Mouse (Mus musculus): Measurements from ENCODE around the gene Rap1gap. TPM values are rescaled to one million over a fixed set of nuclear protein-coding genes. Genes with fewer than 3 reads are reported as not detected.
A peak's percentile ranks its signal among the peaks of the same experiment; 100 is the strongest.

Rap1gap gene
- polyA plus RNA-seq, 1 experiment from 2014 or later = 80.7 TPM

DNA sequence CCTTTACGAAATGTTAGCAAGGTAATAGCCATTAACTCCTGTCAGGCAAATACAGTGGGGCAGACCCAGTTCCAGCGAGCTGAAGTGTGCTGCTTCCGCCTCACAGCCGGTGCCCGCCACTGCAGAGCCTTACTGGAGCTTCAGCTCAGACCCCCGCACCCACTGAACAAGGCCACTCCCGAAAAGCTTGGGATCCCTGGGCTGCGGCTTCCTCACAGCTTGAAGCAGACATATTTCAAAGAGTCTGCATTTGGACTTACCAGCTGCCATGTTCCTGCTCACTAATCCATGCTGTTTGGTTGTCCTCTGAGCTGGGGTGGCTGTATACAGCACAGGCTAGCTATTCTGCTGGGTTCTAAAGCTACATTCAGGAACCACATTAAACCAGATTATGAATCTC lies 6.9 kb upstream of the Rap1gap start:
- Histone ChIP-seq H3K27ac (no peak overlapping the region), H3K9ac (no peak overlapping the region), H3K4me3 (replicated peaks; ENCODE audit: low read length) (no peak overlapping the region), H3K27me3 (ENCODE audit: control insufficient read depth, insufficient read depth, low read length) (no peaks in the 10 kb centered on the region), H3K9me3 (ENCODE audit: control insufficient read depth, low read length) (no peaks in the 10 kb centered on the region), H3K4me2 (replicated peaks) (no peak overlapping the region), H3K36me3 (replicated peaks; ENCODE audit: control insufficient read depth, insufficient read depth) (peaks cover 56% of the 10 kb centered on the region), H3K4me1 (replicated peaks; ENCODE audit: control insufficient read depth, insufficient read depth, low read length) (peaks cover 9% of the 10 kb centered on the region; the same call in 1 of the 2 replicates)
- WGBS = 87% methylated on average over 8 of the region's 8 CpGs
- ATAC-seq (ENCODE audit: low FRiP score) (no peak), DNase-seq (ENCODE audit: low spot score) (no peak)

GRCm38 (mm10) chr4:137659541-137659940 lies 5.0 kb upstream of the Rap1gap start:
- no peaks in the 10 kb centered on the region for H3K27me3 ChIP-seq (ENCODE audit: control insufficient read depth, insufficient read depth, low read length)
- H3K36me3 ChIP-seq (replicated peaks; ENCODE audit: control insufficient read depth, insufficient read depth) = peaks cover 38% of the 10 kb centered on the region
- no peak overlapping the region for H3K27ac ChIP-seq
- DNase-seq (ENCODE audit: low spot score) (no peak), ATAC-seq (ENCODE audit: low FRiP score) (no peak)
- H3K4me1 ChIP-seq (replicated peaks; ENCODE audit: control insufficient read depth, insufficient read depth, low read length) = peaks cover 13% of the 10 kb centered on the region
- H3K9me3 ChIP-seq (ENCODE audit: control insufficient read depth, low read length) = no peaks in the 10 kb centered on the region
- no peak overlapping the region for H3K4me2 ChIP-seq (replicated peaks)
- WGBS = 56% methylated on average over 4 of the region's 4 CpGs
- no peak overlapping the region for H3K9ac ChIP-seq
- no peak overlapping the region for H3K4me3 ChIP-seq (replicated peaks; ENCODE audit: low read length)

DNA sequence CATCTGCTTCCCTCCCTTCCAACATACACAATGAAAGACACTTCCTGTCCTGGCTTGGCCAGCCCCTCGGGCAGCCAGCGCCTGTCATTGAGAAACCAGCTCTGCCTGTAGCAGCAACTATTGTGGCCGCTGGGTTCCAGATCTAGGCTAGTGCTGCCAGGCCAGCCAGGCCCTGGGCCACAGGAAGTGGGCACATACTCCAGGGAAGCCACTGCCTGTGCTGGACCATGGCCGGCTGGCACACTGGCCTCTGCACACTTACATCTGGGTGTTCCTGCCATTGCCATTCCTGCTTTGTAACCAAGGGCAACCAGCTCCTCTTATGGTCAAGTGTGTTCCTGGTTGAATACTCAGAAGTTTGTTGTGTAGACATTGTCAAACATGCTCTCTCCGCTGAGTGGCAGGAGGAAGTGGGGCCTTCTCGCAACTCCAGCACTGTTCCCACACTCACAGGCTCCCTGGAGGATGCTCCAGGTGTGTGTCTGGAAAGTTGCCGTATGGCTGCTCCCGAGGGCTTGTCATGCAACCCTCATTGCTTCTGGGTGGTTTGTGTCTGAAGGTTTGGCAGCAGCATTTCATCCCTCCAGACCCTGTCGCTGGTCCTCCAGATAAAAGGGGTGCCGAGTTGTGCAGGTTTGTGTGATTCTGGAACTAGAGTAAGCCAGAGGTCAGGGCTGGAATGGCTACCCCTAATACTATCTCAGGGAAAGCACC lies 4.0 kb upstream of the Rap1gap start:
- 55% methylated on average over 10 of the region's 10 CpGs for WGBS
- no peak overlapping the region for H3K9ac ChIP-seq
- no peak for ATAC-seq (ENCODE audit: low FRiP score)
- H3K4me1 ChIP-seq (replicated peaks; ENCODE audit: control insufficient read depth, insufficient read depth, low read length) = peaks cover 23% of the 10 kb centered on the region
- no peaks in the 10 kb centered on the region for H3K27me3 ChIP-seq (ENCODE audit: control insufficient read depth, insufficient read depth, low read length)
- H3K4me2 ChIP-seq (replicated peaks) = no peak overlapping the region
- no peak for DNase-seq (ENCODE audit: low spot score)
- H3K36me3 ChIP-seq (replicated peaks; ENCODE audit: control insufficient read depth, insufficient read depth) = peaks cover 30% of the 10 kb centered on the region
- no peak overlapping the region for H3K4me3 ChIP-seq (replicated peaks; ENCODE audit: low read length)
- no peaks in the 10 kb centered on the region for H3K9me3 ChIP-seq (ENCODE audit: control insufficient read depth, low read length)
- no peak overlapping the region for H3K27ac ChIP-seq

DNA sequence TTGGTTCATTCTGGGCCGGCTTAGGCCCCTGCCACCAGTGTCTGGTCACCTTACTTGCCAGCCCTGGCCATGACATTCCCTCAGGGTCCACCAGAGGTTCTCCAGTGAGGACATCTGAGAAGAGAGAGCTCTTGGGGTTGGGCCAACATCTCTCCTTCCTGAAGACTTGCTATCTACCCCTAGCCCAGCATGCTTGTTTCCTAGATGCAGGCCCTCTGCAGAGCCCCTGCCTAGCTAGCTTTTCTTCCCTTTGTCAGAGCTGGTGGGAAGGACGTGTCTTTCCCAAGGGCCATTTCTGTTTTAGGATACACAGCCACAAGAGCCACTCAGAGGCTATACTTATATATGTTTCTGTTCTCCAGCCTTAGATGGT lies 3.5 kb upstream of the Rap1gap start:
- Histone ChIP-seq H3K4me3 (replicated peaks; ENCODE audit: low read length) (no peak overlapping the region), H3K9ac (no peak overlapping the region), H3K27ac (no peak overlapping the region), H3K4me1 (replicated peaks; ENCODE audit: control insufficient read depth, insufficient read depth, low read length) (peaks cover 28% of the 10 kb centered on the region), H3K27me3 (ENCODE audit: control insufficient read depth, insufficient read depth, low read length) (no peaks in the 10 kb centered on the region), H3K9me3 (ENCODE audit: control insufficient read depth, low read length) (no peaks in the 10 kb centered on the region), H3K4me2 (replicated peaks) (no peak overlapping the region), H3K36me3 (replicated peaks; ENCODE audit: control insufficient read depth, insufficient read depth) (peaks cover 24% of the 10 kb centered on the region)
- WGBS = 44% methylated on average over 2 of the region's 2 CpGs
- ATAC-seq (ENCODE audit: low FRiP score) (no peak), DNase-seq (ENCODE audit: low spot score) (no peak)

- no peak for ATAC-seq (ENCODE audit: low FRiP score)
- Histone ChIP-seq H3K4me2 (replicated peaks) (no peak overlapping the region), H3K27me3 (ENCODE audit: control insufficient read depth, insufficient read depth, low read length) (no peaks in the 10 kb centered on the region), H3K9me3 (ENCODE audit: control insufficient read depth, low read length) (no peaks in the 10 kb centered on the region), H3K9ac (no peak overlapping the region), H3K4me3 (replicated peaks; ENCODE audit: low read length) (no peak overlapping the region), H3K36me3 (replicated peaks; ENCODE audit: control insufficient read depth, insufficient read depth) (peaks cover 19% of the 10 kb centered on the region), H3K27ac (peak overlapping the region; percentile 52; the same call in 1 of the 2 replicates), H3K4me1 (replicated peaks; ENCODE audit: control insufficient read depth, insufficient read depth, low read length) (peaks cover 33% of the 10 kb centered on the region)
- no peak for DNase-seq (ENCODE audit: low spot score)
- WGBS = 55% methylated on average over 6 of the region's 6 CpGs
Observed at GRCm38 (mm10) chr4:137661547-137661946, 3.0 kb upstream of the Rap1gap start.

- no peak overlapping the region for H3K4me3 ChIP-seq (replicated peaks; ENCODE audit: low read length)
- no peak overlapping the region for H3K27ac ChIP-seq
- no peak overlapping the region for H3K4me2 ChIP-seq (replicated peaks)
- H3K4me1 ChIP-seq (replicated peaks; ENCODE audit: control insufficient read depth, insufficient read depth, low read length) = peaks cover 47% of the 10 kb centered on the region
- no peak for ATAC-seq (ENCODE audit: low FRiP score)
- no peaks in the 10 kb centered on the region for H3K9me3 ChIP-seq (ENCODE audit: control insufficient read depth, low read length)
- no peak for DNase-seq (ENCODE audit: low spot score)
- peaks cover under 1% of the 10 kb centered on the region; the same call in 1 of the 2 replicates for H3K36me3 ChIP-seq (replicated peaks; ENCODE audit: control insufficient read depth, insufficient read depth)
- no peaks in the 10 kb centered on the region for H3K27me3 ChIP-seq (ENCODE audit: control insufficient read depth, insufficient read depth, low read length)
- H3K9ac ChIP-seq = no peak overlapping the region
- WGBS = 80% methylated on average over 4 of the region's 4 CpGs
Observed at GRCm38 (mm10) chr4:137663491-137663890, 1.0 kb upstream of the Rap1gap start.

GRCm38 (mm10) chr4:137664980-137665675 lies 602 bp downstream of the Rap1gap start:
- Histone ChIP-seq H3K36me3 (replicated peaks; ENCODE audit: control insufficient read depth, insufficient read depth) (no peaks in the 10 kb centered on the region), H3K9me3 (ENCODE audit: control insufficient read depth, low read length) (no peaks in the 10 kb centered on the region), H3K4me2 (replicated peaks) (peak overlapping the region; percentile 85), H3K4me1 (replicated peaks; ENCODE audit: control insufficient read depth, insufficient read depth, low read length) (peaks cover 46% of the 10 kb centered on the region), H3K27ac (peak overlapping the region; percentile 55), H3K9ac (peak overlapping the region; percentile 92), H3K27me3 (ENCODE audit: control insufficient read depth, insufficient read depth, low read length) (no peaks in the 10 kb centered on the region), H3K4me3 (replicated peaks; ENCODE audit: low read length) (peak overlapping the region; percentile 68)
- WGBS = 8% methylated on average over 15 of the region's 15 CpGs
- ATAC-seq (ENCODE audit: low FRiP score) (peak; percentile 41), DNase-seq (ENCODE audit: low spot score) (no peak)

DNA sequence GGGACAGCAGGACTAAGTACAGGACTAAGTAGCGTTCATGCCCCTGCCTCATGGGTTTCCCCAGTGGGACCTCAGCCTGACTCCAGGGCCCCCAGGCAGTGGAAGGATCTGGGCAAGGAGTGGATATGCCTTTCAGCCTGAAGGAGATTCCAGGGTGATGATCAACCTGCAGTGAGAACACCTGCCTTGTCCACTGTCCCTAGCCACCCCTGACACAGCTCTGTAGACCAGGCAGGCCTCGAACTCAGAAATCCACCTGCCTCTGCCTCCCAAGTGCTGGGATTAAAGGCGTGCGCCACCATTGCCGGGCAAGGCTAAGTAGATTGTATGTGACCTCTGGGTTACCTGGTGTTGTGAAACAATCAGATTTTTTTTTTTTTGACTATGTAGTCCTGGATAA lies 1.3 kb downstream of the Rap1gap start:
- WGBS = 93% methylated on average over 5 of the region's 5 CpGs
- Histone ChIP-seq H3K4me2 (replicated peaks) (peak overlapping the region; percentile 85), H3K27me3 (ENCODE audit: control insufficient read depth, insufficient read depth, low read length) (no peaks in the 10 kb centered on the region), H3K9me3 (ENCODE audit: control insufficient read depth, low read length) (no peaks in the 10 kb centered on the region), H3K4me3 (replicated peaks; ENCODE audit: low read length) (peak overlapping the region; percentile 68), H3K27ac (no peak overlapping the region), H3K36me3 (replicated peaks; ENCODE audit: control insufficient read depth, insufficient read depth) (no peaks in the 10 kb centered on the region), H3K4me1 (replicated peaks; ENCODE audit: control insufficient read depth, insufficient read depth, low read length) (peaks cover 40% of the 10 kb centered on the region; the same call in 1 of the 2 replicates), H3K9ac (peak overlapping the region; percentile 92)
- ATAC-seq (ENCODE audit: low FRiP score) (no peak), DNase-seq (ENCODE audit: low spot score) (no peak)

DNA sequence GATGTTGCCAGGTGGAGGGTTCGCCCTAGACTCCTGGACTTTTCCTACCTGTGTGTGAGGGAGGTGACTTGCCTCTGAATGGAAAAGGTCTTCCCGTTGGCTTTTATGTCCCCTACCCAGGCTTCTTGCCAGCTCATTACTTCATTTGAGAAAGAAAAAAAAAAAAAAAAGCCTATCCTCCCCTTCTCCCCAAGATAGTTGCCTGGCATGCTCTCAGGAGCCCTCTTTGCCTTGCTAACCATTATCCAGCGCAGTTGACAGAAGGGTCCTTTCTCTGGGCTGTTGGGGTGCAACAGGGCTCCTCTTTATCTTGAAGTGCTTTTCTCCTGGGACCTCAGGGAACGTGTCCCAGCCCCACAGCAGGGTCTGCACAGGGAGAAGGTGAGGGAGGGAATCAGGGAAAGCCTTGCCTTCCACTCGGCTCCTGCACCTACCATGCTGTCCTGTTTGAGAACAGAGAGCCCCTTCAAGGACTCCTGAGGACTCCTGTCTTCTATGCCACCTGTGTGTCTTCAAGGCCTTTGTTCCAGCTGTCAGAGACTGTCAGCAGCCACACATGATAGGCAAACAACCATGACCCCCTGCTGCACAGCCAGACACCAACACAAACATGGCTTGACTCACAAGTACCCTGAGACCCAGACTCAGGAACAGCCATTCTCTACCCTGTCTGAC lies 1.9 kb downstream of the Rap1gap start:
- WGBS = 56% methylated on average over 5 of the region's 5 CpGs
- Histone ChIP-seq H3K36me3 (replicated peaks; ENCODE audit: control insufficient read depth, insufficient read depth) (no peaks in the 10 kb centered on the region), H3K9me3 (ENCODE audit: control insufficient read depth, low read length) (no peaks in the 10 kb centered on the region), H3K27me3 (ENCODE audit: control insufficient read depth, insufficient read depth, low read length) (no peaks in the 10 kb centered on the region), H3K27ac (no peak overlapping the region), H3K9ac (no peak overlapping the region), H3K4me2 (replicated peaks) (no peak overlapping the region), H3K4me1 (replicated peaks; ENCODE audit: control insufficient read depth, insufficient read depth, low read length) (peaks cover 37% of the 10 kb centered on the region; the same call in 1 of the 2 replicates), H3K4me3 (replicated peaks; ENCODE audit: low read length) (no peak overlapping the region)
- DNase-seq (ENCODE audit: low spot score) (no peak), ATAC-seq (ENCODE audit: low FRiP score) (no peak)

All from hindbrain, embryonic 14.5 days (tissue).